Mouse (Mus musculus) embryonic fibroblast, embryonic 13.5 days (primary cell): ENCODE results near the gene Rln1.

Source experiments
- CTCF ChIP-seq: IDR thresholded peaks from 2 replicates; pipeline ENCODE4 v1.5.1; 2011; ENCODE audit warnings: mild to moderate bottlenecking, control low read depth, low read length, moderate library complexity, borderline replicate concordance; ENCODE audit not compliant: insufficient read depth
- POLR2A ChIP-seq: IDR thresholded peaks from 2 replicates; pipeline ENCODE4 v1.6.1; 2011; ENCODE audit warnings: low read depth, mild to moderate bottlenecking, control low read depth, low read length, moderate library complexity

DNA sequence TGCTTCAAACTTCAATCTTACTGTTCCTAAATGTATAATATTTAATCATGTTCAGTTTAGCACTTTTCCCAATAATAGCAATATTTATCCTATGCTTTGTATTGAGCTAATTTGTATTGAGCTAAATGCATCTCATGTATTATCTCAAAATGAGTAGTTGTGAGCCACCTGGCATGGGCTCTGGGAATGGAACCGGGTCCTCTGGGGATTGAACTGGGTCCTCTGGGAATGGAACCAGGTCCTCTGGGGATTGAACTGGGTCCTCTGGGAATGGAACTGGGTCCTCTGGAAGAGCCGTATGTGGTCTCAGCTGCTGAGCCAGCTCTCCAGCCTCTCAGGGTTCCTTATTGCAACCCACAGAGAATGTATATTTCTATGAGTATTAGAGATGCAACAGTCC is 32.4 kb downstream of the Rln1 start:
- no peak for TF ChIP-seq CTCF
- no peak for TF ChIP-seq POLR2A
